Mouse (Mus musculus) heart, postnatal 0 days (tissue): ENCODE measurements at regions not wholly inside any gene's neighbourhood (a gene's known extent, or its start where the extent isn't known, plus 50 kb on each side); places are given as distances from the start of the nearest gene placed in this dataset.

Source experiments
- CTCF ChIP-seq: IDR thresholded peaks from 2 replicates; pipeline ENCODE4 v1.5.1; 2016; ENCODE audit warnings: antibody characterized with exemption, control low read depth, low read depth
- EP300 ChIP-seq: IDR thresholded peaks from 2 replicates; pipeline ENCODE4 v1.6.1; 2016; ENCODE audit warnings: antibody characterized with exemption, low read depth

GRCm38 (mm10) chr7:115398202-115398601, 640.4 kb downstream of the Sox6 start:
- TF ChIP-seq CTCF (no peak), EP300 (no peak)
